Mouse (Mus musculus) brown adipose tissue, adult 24 weeks (tissue): ENCODE measurements around the gene Ralgapa2. TPM values are rescaled to one million over a fixed set of nuclear protein-coding genes. Genes with fewer than 3 reads are reported as not detected.

Experiments
- H3K27ac ChIP-seq: fragments of 200-500 bp; replicated peaks from 2 replicates; pipeline ENCODE4 v1.5.1; 2012; ENCODE audit warnings: low read depth, mild to moderate bottlenecking, low read length
- H3K4me1 ChIP-seq: fragments of 200-500 bp; 2 replicates; pipeline ENCODE4 v1.6.1; 2012; ENCODE audit warnings: low read length, mixed read lengths; ENCODE audit not compliant: control insufficient read depth, insufficient read depth, insufficient read length
- H3K4me3 ChIP-seq: fragments of 200-500 bp; 2 replicates; pipeline ENCODE4 v1.5.1; 2012; ENCODE audit warnings: low read depth, mild to moderate bottlenecking, low read length, moderate library complexity; ENCODE audit not compliant: insufficient read depth
- polyA plus RNA-seq: library from polyadenylated mRNA; stranded (reverse); fragments of >200 nt; gene quantifications from 2 replicates; pipeline ENCODE4 v1.2.4, GENCODE M21; 2012; ENCODE audit not compliant: missing spikeins, insufficient read depth, insufficient read length

Ralgapa2 gene
- polyA plus RNA-seq, 1 experiment = 40.7 TPM

DNA sequence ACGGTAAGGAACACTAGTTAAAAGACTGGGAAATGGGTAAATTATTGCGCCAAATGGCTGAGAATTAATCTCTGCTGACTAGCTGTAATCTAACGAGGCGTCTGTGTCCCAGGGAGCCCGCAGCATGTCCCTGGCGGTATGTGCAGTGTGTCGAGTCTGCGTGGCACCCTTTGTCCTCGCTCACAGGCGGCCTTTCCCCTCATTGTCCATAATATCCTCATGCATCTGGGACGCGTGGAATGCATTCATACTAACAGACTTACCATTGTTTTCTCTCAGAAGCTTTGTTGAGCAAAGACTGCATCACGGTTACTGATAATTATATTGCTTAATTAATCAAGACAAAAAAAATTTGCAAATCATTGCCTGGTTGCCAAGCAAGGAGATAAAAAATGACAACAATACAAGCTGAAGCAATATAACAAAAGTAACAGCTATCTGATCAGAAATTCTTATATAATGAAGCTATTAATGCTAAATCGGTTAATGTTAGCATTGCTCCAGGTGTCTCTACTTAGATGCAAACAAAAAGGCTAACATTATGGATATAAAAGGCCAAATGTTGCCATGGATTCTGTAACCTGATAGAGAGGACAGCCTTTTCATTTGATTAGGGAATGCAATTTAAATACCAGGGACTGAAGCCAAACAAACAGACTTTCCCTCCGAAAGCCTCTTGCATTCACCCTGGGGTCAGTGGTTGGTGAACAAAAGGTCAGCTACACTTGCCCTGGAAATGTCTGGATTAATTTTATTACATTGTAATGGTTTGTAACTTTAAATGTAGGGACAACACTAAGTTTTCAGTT, 187.0 kb downstream of the Ralgapa2 start:
- H3K27ac ChIP-seq = no peak overlapping the region
- H3K4me3 ChIP-seq = no peak overlapping the region
- H3K4me1 ChIP-seq = no peaks in the 10 kb centered on the region

DNA sequence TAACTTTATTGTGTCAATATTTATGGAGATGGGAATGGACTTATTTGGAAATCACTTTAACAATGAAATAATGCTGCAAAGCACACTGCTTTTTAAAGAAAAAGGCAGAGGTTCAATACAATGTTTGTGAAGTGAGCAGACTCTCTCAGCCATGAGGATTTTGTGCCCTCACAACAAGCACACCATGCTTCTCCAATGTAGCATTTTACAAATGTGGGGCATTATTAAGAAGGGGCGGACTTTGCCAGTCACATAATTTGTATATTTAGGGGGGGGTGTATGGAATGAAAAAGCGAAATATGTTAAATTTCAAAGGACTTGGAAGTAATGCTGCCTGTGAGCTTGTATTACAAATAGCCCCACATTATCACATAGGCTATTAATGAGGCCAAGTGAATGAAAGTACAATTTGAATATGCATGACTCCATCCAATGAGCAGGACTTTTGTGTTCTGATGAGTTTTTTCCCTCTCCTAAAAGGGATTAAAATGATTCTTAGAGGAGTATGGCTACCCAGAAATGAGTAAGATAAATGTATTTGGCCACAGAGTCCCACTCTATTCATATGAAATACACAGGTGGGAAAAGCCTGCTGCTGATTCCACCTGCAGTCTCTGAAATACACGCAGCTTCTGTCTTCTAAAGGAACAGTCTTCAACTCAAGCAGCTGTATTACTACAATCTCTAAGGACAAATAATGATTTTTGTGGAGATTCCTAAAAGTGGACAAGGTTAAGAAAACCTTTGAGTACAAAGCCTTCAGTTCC, 187.8 kb downstream of the Ralgapa2 start:
- Histone ChIP-seq H3K4me1 (no peaks in the 10 kb centered on the region), H3K4me3 (no peak overlapping the region), H3K27ac (no peak overlapping the region)

DNA sequence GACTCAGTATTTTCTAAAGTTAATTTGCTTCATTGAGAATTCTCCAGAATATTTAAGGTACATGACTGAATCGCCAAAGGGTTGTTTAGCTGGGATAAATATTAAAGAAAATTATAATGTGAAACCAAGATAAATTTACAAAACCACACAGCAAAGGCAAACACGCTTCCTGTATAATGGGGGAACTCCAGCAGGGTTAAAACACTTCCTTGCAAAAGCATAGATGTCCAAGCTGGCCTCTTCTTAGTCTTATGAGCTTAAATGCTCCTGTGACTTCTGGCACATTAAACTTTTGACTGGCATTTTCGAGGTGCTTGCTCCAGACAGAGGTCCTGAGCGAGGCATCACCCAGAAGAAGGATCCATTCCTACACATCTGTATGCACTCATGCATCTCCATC, 188.6 kb downstream of the Ralgapa2 start:
- no peak overlapping the region for H3K4me3 ChIP-seq
- no peaks in the 10 kb centered on the region for H3K4me1 ChIP-seq
- H3K27ac ChIP-seq = no peak overlapping the region

DNA sequence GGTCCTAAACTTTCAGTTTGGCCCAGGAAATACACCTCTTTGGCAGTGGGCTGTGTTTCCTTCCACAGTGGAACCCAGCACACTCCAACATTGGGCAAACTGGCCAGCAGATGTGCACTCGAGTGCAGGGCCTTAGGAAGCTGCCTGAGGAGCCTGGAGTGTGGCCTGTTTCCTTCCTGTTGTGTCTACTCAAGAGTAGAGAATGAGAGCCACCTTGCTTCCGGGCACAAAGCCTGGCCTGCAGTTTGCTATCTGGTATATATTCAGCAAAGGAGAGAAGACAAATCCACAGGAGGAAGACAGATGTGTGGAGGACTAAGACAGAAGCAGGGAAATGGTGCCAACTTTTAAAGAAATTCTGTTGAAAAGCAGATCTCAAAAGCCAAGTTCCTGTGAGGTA, 189.4 kb downstream of the Ralgapa2 start:
- no peak overlapping the region for H3K27ac ChIP-seq
- no peaks in the 10 kb centered on the region for H3K4me1 ChIP-seq
- H3K4me3 ChIP-seq = no peak overlapping the region

DNA sequence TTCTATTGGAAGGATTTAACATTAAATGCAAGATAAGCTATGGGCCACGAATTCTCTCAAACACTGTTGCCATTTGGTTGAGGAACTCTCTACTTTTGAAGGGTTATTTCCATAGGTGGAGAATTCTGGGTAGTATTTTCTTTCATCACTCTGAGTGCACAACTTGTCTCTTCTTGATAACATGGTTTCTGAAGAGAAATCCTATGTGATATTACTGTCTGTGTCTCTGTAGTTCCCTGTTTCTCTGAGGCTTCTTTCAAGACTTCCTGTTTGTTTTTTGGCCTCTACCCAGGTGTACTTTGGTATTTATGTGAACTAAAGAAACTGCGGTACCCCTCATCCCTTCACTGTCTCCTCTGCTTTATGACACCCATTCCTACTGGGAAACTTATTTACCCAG, 190.1 kb downstream of the Ralgapa2 start:
- no peak overlapping the region for H3K27ac ChIP-seq
- no peak overlapping the region for H3K4me3 ChIP-seq
- no peaks in the 10 kb centered on the region for H3K4me1 ChIP-seq

DNA sequence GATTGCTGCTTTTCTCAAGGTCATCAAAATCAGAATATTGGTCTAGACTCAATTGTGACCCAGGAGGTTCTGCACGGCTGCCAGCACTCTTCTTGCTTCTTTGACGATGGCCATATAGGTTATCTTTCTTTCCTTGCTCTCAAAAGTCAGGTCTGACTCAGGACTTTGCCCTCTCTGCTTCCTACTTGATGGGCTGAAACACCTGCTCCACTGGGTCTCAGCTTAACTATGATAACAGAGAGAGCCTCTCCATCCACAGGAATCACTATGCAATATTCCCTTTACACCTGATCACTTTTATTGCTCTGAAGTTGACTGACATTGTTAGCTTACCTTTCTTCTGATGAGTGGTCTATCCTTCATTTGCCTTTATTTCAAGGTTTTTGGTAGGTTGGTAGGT, 191.5 kb downstream of the Ralgapa2 start:
- Histone ChIP-seq H3K4me1 (no peaks in the 10 kb centered on the region), H3K27ac (no peak overlapping the region), H3K4me3 (no peak overlapping the region)

DNA sequence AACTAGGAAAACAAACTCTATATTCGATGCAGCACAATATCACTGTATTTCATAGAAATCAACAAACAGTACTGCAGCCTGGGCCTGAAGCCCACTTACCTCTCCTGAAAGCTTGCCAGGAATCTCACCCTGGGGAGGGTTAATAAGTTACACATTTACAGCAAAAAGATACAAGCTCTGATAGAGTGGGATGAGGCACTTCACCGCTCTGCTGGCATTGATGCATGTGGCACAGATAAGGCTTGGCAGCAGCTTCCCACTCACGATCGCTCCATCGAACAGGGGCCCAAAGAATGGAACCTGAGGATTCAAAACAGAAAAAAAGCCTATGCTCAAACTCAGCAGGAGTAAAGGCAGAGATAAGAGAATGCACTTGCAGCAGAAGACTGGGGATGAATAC, 197.4 kb downstream of the Ralgapa2 start:
- Histone ChIP-seq H3K4me3 (no peak overlapping the region), H3K27ac (no peak overlapping the region), H3K4me1 (no peaks in the 10 kb centered on the region)

DNA sequence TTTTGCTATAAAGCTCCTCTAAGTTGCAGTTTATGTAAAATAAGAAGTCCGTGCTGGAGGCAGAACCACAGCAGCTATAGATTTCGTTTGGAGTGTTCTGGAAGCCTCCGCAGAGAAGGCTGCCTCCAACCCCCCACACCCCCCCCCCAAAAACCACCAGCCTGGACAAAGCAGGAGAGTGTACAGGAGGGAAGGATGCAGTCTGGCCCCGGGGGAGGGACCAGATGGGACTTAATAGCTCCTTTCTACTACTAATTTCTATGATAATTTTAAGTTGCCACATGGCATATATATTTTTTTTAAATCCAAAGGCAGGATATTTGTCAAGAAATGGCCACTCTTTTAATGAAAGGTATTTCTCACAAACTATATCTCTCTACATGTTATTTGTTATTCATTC, 198.3 kb downstream of the Ralgapa2 start:
- H3K4me1 ChIP-seq = no peaks in the 10 kb centered on the region
- H3K4me3 ChIP-seq = no peak overlapping the region
- H3K27ac ChIP-seq = no peak overlapping the region

DNA sequence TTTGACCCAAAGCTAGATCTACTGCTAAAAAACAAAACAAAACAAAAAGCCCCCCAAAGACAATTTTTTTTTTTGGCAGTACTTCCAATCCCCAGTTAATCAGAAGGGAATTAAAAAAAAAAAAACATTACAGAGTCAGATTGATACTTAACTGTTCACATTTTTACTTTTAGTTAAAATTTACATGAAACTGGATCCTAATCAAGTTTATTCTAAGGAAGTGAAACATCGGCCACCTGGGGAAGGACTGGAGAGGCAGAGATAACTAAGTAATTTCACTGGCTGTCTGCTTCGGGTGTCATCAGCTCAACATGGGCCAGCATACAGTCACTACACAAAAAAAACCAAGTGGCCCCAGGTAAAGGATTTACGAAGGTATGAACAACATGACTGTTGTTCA, 201.4 kb downstream of the Ralgapa2 start:
- Histone ChIP-seq H3K4me3 (no peak overlapping the region), H3K27ac (no peak overlapping the region), H3K4me1 (no peaks in the 10 kb centered on the region)

DNA sequence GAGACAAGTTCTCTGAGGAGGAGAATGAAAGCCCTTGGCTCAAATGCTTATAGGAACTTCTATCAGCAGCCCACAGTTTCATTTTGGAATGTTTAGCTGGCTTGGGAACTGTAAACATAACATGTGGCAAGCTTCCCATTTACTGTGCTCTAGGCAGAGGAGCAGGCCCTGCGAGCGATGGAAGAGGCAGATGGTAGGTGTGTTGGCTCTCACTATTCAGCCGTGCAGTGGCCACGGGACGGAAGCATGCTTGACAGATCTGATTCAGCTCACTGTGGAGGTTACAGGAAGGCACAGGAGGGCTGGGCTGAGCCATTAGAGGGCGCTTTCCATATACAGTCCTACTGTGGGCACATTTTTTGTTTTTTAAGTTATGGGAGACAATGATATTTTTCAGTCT, 201.9 kb downstream of the Ralgapa2 start:
- no peak overlapping the region for H3K4me3 ChIP-seq
- H3K4me1 ChIP-seq = no peaks in the 10 kb centered on the region
- H3K27ac ChIP-seq = no peak overlapping the region

DNA sequence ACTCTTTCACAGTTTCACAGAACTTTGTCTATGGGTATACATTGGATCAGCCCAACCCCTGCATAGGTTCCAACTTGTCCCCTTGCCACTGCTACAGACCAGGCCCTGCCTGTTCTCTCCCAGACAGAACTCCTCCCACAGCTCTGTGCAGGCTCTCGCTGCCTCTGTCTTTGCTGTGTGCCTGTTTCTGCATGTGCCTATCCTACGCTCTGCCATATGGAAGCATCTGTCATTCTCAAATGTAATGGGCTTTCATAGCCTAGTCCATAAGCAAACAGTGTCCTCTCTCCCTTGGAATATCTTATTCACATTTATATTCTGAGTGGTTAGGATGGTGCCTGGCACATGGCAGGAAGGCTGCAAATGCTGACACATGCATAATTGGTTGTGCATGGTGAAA, 202.7 kb downstream of the Ralgapa2 start:
- no peak overlapping the region for H3K4me3 ChIP-seq
- H3K4me1 ChIP-seq = no peaks in the 10 kb centered on the region
- H3K27ac ChIP-seq = no peak overlapping the region

DNA sequence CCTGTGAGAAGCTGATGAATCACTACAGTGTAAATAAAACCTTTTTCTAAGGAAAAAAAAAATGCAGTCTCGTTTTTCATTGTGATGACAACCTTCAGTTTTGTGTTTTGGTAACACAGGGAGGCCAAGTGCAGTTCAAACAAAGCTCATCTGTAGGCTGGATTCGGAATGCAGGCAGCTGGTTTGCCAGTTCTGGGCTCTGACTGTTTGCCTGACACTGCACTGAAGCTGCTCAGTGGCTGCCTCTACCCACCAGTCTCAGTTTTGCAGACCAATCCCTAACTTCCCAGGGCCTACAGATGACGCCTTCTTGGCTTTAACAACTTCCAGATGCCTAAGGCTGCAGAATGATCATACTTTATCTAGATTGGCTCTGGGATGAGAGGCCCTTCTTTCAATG, 205.1 kb downstream of the Ralgapa2 start:
- Histone ChIP-seq H3K4me1 (no peaks in the 10 kb centered on the region), H3K4me3 (no peak overlapping the region), H3K27ac (no peak overlapping the region)

DNA sequence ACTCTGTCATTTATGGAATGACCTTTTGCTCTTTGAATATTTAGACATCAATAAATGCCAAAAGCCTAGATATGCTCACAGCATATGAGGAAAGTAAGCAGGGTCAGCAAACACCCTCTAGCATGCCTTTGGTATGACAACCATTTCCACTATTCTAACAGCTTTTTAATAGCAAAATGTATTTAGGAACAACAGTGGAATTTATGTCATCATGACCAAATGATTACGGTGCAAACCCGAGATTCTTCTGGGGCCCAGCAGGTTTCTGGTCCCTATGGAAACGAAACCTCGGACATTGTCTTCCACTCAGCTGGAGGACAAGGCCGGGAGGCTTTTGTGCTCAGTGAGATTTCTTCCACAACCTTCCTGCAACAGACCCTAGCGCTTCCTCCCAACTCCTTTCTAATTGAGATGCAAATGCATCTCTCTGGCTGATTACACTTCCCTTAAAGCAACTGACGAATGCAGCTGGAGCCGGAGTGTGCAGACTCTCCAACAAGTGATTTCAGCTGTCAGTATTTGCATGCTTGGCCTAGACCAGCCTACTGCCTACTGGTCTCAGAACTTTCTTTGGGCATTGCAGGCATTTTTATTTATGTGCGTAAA, 209.9 kb downstream of the Ralgapa2 start:
- H3K4me1 ChIP-seq = no peaks in the 10 kb centered on the region
- H3K4me3 ChIP-seq = no peak overlapping the region
- no peak overlapping the region for H3K27ac ChIP-seq

DNA sequence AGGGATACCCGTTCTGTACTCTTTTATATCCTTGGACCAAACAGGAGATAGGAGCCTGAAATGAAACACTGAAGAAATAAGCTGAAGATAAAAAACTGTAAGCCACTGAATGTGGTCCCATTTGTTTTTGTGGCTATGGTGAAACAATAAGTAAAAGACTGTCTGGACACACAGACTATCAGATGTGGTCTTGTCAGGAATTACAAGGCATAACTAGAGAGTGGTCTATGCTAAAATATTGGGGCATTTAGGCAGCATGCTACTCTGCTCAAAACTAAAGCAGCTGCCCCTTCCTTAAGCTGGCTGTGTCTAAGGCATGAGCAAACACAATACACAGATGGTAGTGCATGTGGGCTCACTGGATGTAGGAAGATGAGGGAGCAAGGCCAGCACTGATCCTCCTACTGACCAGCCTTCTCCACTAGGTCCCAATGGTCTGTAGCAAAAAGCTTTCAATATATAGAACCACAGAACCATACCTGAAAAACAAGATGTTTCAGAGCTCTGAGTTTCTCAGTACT, 211.6 kb downstream of the Ralgapa2 start:
- Histone ChIP-seq H3K27ac (no peak overlapping the region), H3K4me3 (no peak overlapping the region), H3K4me1 (no peaks in the 10 kb centered on the region)

DNA sequence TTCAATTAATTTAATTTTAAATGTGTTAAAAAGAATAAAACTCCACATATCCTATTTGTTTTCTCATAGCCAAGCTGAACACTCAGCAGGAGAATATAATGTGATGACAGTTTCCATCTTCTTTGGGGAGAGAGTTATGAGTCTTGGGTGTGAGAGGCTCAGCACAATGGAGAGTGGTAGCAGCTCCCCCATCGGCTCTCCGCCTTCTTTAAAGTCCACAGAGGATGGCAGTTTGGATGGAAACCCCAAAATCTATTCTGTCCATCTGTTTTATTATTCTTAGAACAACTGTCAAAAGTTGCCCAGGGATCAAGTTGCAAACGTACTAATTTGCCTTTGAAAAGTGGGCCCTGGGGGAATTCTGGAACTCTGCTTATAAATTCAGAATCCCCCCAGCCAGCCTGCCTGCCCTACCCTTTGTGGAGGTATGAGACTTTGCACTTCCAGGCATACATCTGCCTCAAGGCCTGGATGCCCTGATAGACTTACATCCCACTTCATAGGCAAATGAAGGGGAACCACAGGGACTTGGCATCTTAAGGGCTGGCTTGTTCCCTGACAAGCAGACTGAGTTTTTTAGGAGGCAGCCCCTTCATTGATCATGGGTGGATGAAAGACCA, 212.2 kb downstream of the Ralgapa2 start:
- Histone ChIP-seq H3K4me3 (no peak overlapping the region), H3K4me1 (no peaks in the 10 kb centered on the region), H3K27ac (no peak overlapping the region)
